Mouse (Mus musculus): Measurements from ENCODE around the gene Tfe3.

Tfe3 gene

DNA sequence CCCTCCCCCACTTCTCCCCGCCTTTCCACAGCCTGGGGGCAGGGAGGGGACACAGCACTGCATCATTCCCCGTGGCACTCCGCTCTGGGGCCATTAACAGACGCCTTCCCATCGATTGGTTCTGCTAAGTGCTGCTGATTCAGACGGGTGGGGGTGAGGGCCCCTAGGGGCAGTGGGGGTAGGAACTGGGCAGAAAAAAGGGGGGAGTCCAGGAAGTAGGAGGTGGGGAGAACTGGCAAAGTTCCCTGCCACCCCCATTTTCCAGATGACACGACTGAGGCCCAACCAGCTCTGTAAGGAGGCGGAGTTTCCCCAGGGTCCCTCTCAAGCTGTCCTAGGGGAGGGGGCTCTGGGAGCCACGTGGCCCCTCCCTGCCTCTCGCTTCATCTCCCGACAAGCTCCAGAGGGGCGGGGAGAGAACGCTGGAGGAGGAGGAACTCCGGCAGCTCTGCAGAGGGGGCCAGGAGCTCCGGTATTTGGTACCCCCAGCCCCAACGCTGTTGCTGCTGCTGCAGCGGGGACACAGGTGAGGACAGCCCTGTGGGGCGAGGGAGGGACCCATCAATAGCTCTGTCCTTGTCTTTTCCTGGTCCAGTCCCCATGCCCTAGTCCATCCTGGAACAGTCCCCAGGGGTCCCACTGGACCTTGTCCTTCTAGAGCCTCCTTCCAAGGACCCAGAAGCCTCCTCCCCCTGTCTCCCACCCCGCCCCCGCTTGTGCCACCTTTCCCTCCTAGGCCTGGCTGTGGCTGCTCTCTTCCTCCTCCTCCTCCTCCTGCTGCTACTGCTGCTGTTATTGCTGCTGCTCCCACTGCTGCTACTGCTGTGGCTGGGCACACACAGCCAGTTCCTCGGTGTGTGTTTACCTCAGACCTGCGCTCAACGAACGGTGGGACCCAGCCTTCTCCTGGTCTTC lies 59.8 kb downstream of the Tfe3 start, which contains the start of gene Kcnd1:
TSS of gene Kcnd1 (plus strand) at position 425 of the 915 bp plus-strand sequence.
- peak; percentile 5 to 14 for DNase-seq

Data from cerebellum, postnatal 36 days (tissue).